Mouse (Mus musculus): Measurements from ENCODE around the gene Gosr1.
"Not testable (repeated sequence)": the region's sequence is repeated elsewhere in the genome, so short reads cannot be mapped to it uniquely, and the experiment has no call there.

Gosr1 gene

GRCm38 (mm10) chr11:76708066-76708465 is 55.3 kb downstream of the Gosr1 start:
- Histone ChIP-seq H3K27me3 (ENCODE audit: control insufficient read depth, insufficient read depth, low read length, poor library complexity, severe bottlenecking) (no peaks in the 10 kb centered on the region; the same call in 1 of the 2 replicates), H3K36me3 (ENCODE audit: control insufficient read depth, insufficient read depth, low read length, poor library complexity, severe bottlenecking) (no peaks in the 10 kb centered on the region)
- DNase-seq (ENCODE audit: low read depth, low spot score), result no peak

- H3K36me3 ChIP-seq (ENCODE audit: control insufficient read depth, insufficient read depth, low read length, poor library complexity, severe bottlenecking), result no peaks in the 10 kb centered on the region
- no peak for DNase-seq (ENCODE audit: low read depth, low spot score)
These were observed 55.7 kb downstream of the Gosr1 start for GRCm38 (mm10) chr11:76707656-76708055.

GRCm38 (mm10) chr11:76699626-76700025 is 63.8 kb downstream of the Gosr1 start:
- no peak for DNase-seq (ENCODE audit: low read depth, low spot score)
- no peaks in the 10 kb centered on the region for H3K27me3 ChIP-seq (ENCODE audit: control insufficient read depth, insufficient read depth, low read length, poor library complexity, severe bottlenecking)

More at GRCm38 (mm10) chr11:76707656-76708055, 55.7 kb downstream of the Gosr1 start:
- H3K27me3 ChIP-seq (ENCODE audit: control insufficient read depth, insufficient read depth, low read length, poor library complexity, severe bottlenecking), result no peaks in the 10 kb centered on the region; the same call in 1 of the 2 replicates

GRCm38 (mm10) chr11:76695810-76696209 is 67.6 kb downstream of the Gosr1 start:
- no peak for DNase-seq (ENCODE audit: low read depth, low spot score)
- no peaks in the 10 kb centered on the region for H3K36me3 ChIP-seq (ENCODE audit: control insufficient read depth, insufficient read depth, low read length, poor library complexity, severe bottlenecking)

More at GRCm38 (mm10) chr11:76699626-76700025, 63.8 kb downstream of the Gosr1 start:
- H3K36me3 ChIP-seq (ENCODE audit: control insufficient read depth, insufficient read depth, low read length, poor library complexity, severe bottlenecking), result no peaks in the 10 kb centered on the region

GRCm38 (mm10) chr11:76692096-76692495 is 71.3 kb downstream of the Gosr1 start:
- no peaks in the 10 kb centered on the region for H3K36me3 ChIP-seq (ENCODE audit: control insufficient read depth, insufficient read depth, low read length, poor library complexity, severe bottlenecking)
- no peaks in the 10 kb centered on the region for H3K27me3 ChIP-seq (ENCODE audit: control insufficient read depth, insufficient read depth, low read length, poor library complexity, severe bottlenecking)
- DNase-seq (ENCODE audit: low read depth, low spot score), result no peak

More at GRCm38 (mm10) chr11:76695810-76696209, 67.6 kb downstream of the Gosr1 start:
- H3K27me3 ChIP-seq (ENCODE audit: control insufficient read depth, insufficient read depth, low read length, poor library complexity, severe bottlenecking), result no peaks in the 10 kb centered on the region

GRCm38 (mm10) chr11:76685604-76686003 is 77.8 kb downstream of the Gosr1 start:
- DNase-seq (ENCODE audit: low read depth, low spot score), result no peak
- Histone ChIP-seq H3K36me3 (ENCODE audit: control insufficient read depth, insufficient read depth, low read length, poor library complexity, severe bottlenecking) (no peaks in the 10 kb centered on the region), H3K27me3 (ENCODE audit: control insufficient read depth, insufficient read depth, low read length, poor library complexity, severe bottlenecking) (no peaks in the 10 kb centered on the region)

- not testable (repeated sequence) for H3K36me3 ChIP-seq (ENCODE audit: control insufficient read depth, insufficient read depth, low read length, poor library complexity, severe bottlenecking); DNase-seq (ENCODE audit: low read depth, low spot score); H3K27me3 ChIP-seq (ENCODE audit: control insufficient read depth, insufficient read depth, low read length, poor library complexity, severe bottlenecking)
These were observed 83.9 kb downstream of the Gosr1 start, which contains the start of gene Trarg1 for GRCm38 (mm10) chr11:76679508-76679907. TSS of gene Trarg1 (plus strand) at chr11:76679808.

Measured in splenic B cell, adult 2 months (primary cell).